Mouse (Mus musculus): ENCODE measurements around the gene Ankrd39. TPM values are rescaled to one million over a fixed set of nuclear protein-coding genes. Genes with fewer than 3 reads are reported as not detected.

Ankrd39 gene
- polyA plus RNA-seq, 1 experiment from 2014 or later: 16.0 TPM

GRCm38 (mm10) chr1:36525774-36526173 lies 21.5 kb downstream of the Ankrd39 start:
- 92% methylated on average over 12 of the region's 12 CpGs for WGBS
- ATAC-seq (ENCODE audit: insufficient number of reproducible peaks, low FRiP score, low TSS enrichment, low read depth) (no peak), DNase-seq (ENCODE audit: low spot score) (no peak)
- Histone ChIP-seq H3K9me3 (ENCODE audit: control insufficient read depth, low read length) (no peaks in the 10 kb centered on the region), H3K27ac (replicated peaks; ENCODE audit: low read depth, low read length) (no peak overlapping the region), H3K4me2 (ENCODE audit: low read depth, severe bottlenecking) (no peak overlapping the region), H3K9ac (ENCODE audit: low read length) (no peak overlapping the region), H3K27me3 (ENCODE audit: control insufficient read depth, insufficient read depth, low read length) (no peaks in the 10 kb centered on the region), H3K4me1 (ENCODE audit: control insufficient read depth, insufficient read depth, low read length) (0 out of 2 replicates have a peak, but pooled peaks cover 2% of the 10 kb centered on the region), H3K4me3 (ENCODE audit: low read depth, low read length) (no peak overlapping the region), H3K36me3 (ENCODE audit: control insufficient read depth, insufficient read depth, low read length) (peaks cover 20% of the 10 kb centered on the region)

- H3K9me3 ChIP-seq (ENCODE audit: control insufficient read depth, low read length): no peaks in the 10 kb centered on the region
- H3K27ac ChIP-seq (replicated peaks; ENCODE audit: low read depth, low read length): no peak overlapping the region
- peaks cover 28% of the 10 kb centered on the region for H3K36me3 ChIP-seq (ENCODE audit: control insufficient read depth, insufficient read depth, low read length)
- H3K4me3 ChIP-seq (ENCODE audit: low read depth, low read length): no peak overlapping the region
- no peak overlapping the region for H3K4me2 ChIP-seq (ENCODE audit: low read depth, severe bottlenecking)
- ATAC-seq (ENCODE audit: insufficient number of reproducible peaks, low FRiP score, low TSS enrichment, low read depth): no peak
- H3K27me3 ChIP-seq (ENCODE audit: control insufficient read depth, insufficient read depth, low read length): no peaks in the 10 kb centered on the region
- H3K4me1 ChIP-seq (ENCODE audit: control insufficient read depth, insufficient read depth, low read length): 0 out of 2 replicates have a peak, but pooled peaks cover 2% of the 10 kb centered on the region
- DNase-seq (ENCODE audit: low spot score): no peak
- no peak overlapping the region for H3K9ac ChIP-seq (ENCODE audit: low read length)
- WGBS: 94% methylated on average over 5 of the region's 5 CpGs
Observed at GRCm38 (mm10) chr1:36524058-36524457, 23.2 kb downstream of the Ankrd39 start.

GRCm38 (mm10) chr1:36523332-36524013 lies 23.8 kb downstream of the Ankrd39 start:
- no peaks in the 10 kb centered on the region for H3K27me3 ChIP-seq (ENCODE audit: control insufficient read depth, insufficient read depth, low read length)
- no peak overlapping the region; the same call in 1 of the 2 replicates for H3K27ac ChIP-seq (replicated peaks; ENCODE audit: low read depth, low read length)
- ATAC-seq (ENCODE audit: insufficient number of reproducible peaks, low FRiP score, low TSS enrichment, low read depth): peak; percentile 56; the same call in 1 of the 2 replicates
- no peak overlapping the region for H3K4me2 ChIP-seq (ENCODE audit: low read depth, severe bottlenecking)
- peaks cover 30% of the 10 kb centered on the region for H3K36me3 ChIP-seq (ENCODE audit: control insufficient read depth, insufficient read depth, low read length)
- H3K9ac ChIP-seq (ENCODE audit: low read length): no peak overlapping the region
- WGBS: 67% methylated on average over 9 of the region's 9 CpGs
- H3K9me3 ChIP-seq (ENCODE audit: control insufficient read depth, low read length): no peaks in the 10 kb centered on the region
- 0 out of 2 replicates have a peak, but pooled peaks cover 2% of the 10 kb centered on the region for H3K4me1 ChIP-seq (ENCODE audit: control insufficient read depth, insufficient read depth, low read length)
- no peak for DNase-seq (ENCODE audit: low spot score)
- H3K4me3 ChIP-seq (ENCODE audit: low read depth, low read length): no peak overlapping the region

- H3K9ac ChIP-seq (ENCODE audit: low read length): no peak overlapping the region
- 93% methylated on average over 7 of the region's 7 CpGs for WGBS
- H3K4me2 ChIP-seq (ENCODE audit: low read depth, severe bottlenecking): no peak overlapping the region
- ATAC-seq (ENCODE audit: insufficient number of reproducible peaks, low FRiP score, low TSS enrichment, low read depth): no peak
- 0 out of 2 replicates have a peak, but pooled peaks cover 2% of the 10 kb centered on the region for H3K4me1 ChIP-seq (ENCODE audit: control insufficient read depth, insufficient read depth, low read length)
- H3K27me3 ChIP-seq (ENCODE audit: control insufficient read depth, insufficient read depth, low read length): no peaks in the 10 kb centered on the region
- no peak overlapping the region for H3K4me3 ChIP-seq (ENCODE audit: low read depth, low read length)
- DNase-seq (ENCODE audit: low spot score): no peak
- peaks cover 30% of the 10 kb centered on the region for H3K36me3 ChIP-seq (ENCODE audit: control insufficient read depth, insufficient read depth, low read length)
- no peak overlapping the region for H3K27ac ChIP-seq (replicated peaks; ENCODE audit: low read depth, low read length)
- H3K9me3 ChIP-seq (ENCODE audit: control insufficient read depth, low read length): no peaks in the 10 kb centered on the region
Observed at GRCm38 (mm10) chr1:36522210-36522609, 25.0 kb downstream of the Ankrd39 start.

- 0 out of 2 replicates have a peak, but pooled peaks cover 2% of the 10 kb centered on the region for H3K4me1 ChIP-seq (ENCODE audit: control insufficient read depth, insufficient read depth, low read length)
- H3K27me3 ChIP-seq (ENCODE audit: control insufficient read depth, insufficient read depth, low read length): no peaks in the 10 kb centered on the region
- H3K4me3 ChIP-seq (ENCODE audit: low read depth, low read length): no peak overlapping the region
- H3K4me2 ChIP-seq (ENCODE audit: low read depth, severe bottlenecking): no peak overlapping the region
- WGBS: 86% methylated on average over 11 of the region's 11 CpGs
- peaks cover 21% of the 10 kb centered on the region for H3K36me3 ChIP-seq (ENCODE audit: control insufficient read depth, insufficient read depth, low read length)
- ATAC-seq (ENCODE audit: insufficient number of reproducible peaks, low FRiP score, low TSS enrichment, low read depth): no peak
- no peak for DNase-seq (ENCODE audit: low spot score)
- H3K9me3 ChIP-seq (ENCODE audit: control insufficient read depth, low read length): no peaks in the 10 kb centered on the region
- no peak overlapping the region for H3K27ac ChIP-seq (replicated peaks; ENCODE audit: low read depth, low read length)
- H3K9ac ChIP-seq (ENCODE audit: low read length): no peak overlapping the region
Observed at GRCm38 (mm10) chr1:36519626-36520025, 27.6 kb downstream of the Ankrd39 start.

- no peak overlapping the region for H3K4me2 ChIP-seq (ENCODE audit: low read depth, severe bottlenecking)
- no peaks in the 10 kb centered on the region for H3K27me3 ChIP-seq (ENCODE audit: control insufficient read depth, insufficient read depth, low read length)
- 85% methylated on average over 3 of the region's 3 CpGs for WGBS
- no peak overlapping the region for H3K27ac ChIP-seq (replicated peaks; ENCODE audit: low read depth, low read length)
- peaks cover 21% of the 10 kb centered on the region for H3K36me3 ChIP-seq (ENCODE audit: control insufficient read depth, insufficient read depth, low read length)
- no peaks in the 10 kb centered on the region for H3K9me3 ChIP-seq (ENCODE audit: control insufficient read depth, low read length)
- DNase-seq (ENCODE audit: low spot score) (no peak), ATAC-seq (ENCODE audit: insufficient number of reproducible peaks, low FRiP score, low TSS enrichment, low read depth) (no peak)
- H3K4me3 ChIP-seq (ENCODE audit: low read depth, low read length): no peak overlapping the region
- peaks cover 4% of the 10 kb centered on the region for H3K4me1 ChIP-seq (ENCODE audit: control insufficient read depth, insufficient read depth, low read length)
- no peak overlapping the region for H3K9ac ChIP-seq (ENCODE audit: low read length)
Observed at GRCm38 (mm10) chr1:36518259-36518658, 29.0 kb downstream of the Ankrd39 start.

- Histone ChIP-seq H3K36me3 (ENCODE audit: control insufficient read depth, insufficient read depth, low read length) (no peaks in the 10 kb centered on the region), H3K9ac (ENCODE audit: low read length) (no peak overlapping the region), H3K9me3 (ENCODE audit: control insufficient read depth, low read length) (no peaks in the 10 kb centered on the region), H3K4me1 (ENCODE audit: control insufficient read depth, insufficient read depth, low read length) (peaks cover 8% of the 10 kb centered on the region), H3K4me2 (ENCODE audit: low read depth, severe bottlenecking) (peak overlapping the region; percentile 96), H3K27me3 (ENCODE audit: control insufficient read depth, insufficient read depth, low read length) (no peaks in the 10 kb centered on the region), H3K4me3 (ENCODE audit: low read depth, low read length) (no peak overlapping the region; the same call in 1 of the 2 replicates), H3K27ac (replicated peaks; ENCODE audit: low read depth, low read length) (no peak overlapping the region)
- DNase-seq (ENCODE audit: low spot score): peak; percentile 47
- 50% methylated on average over 2 of the region's 2 CpGs for WGBS
- no peak for ATAC-seq (ENCODE audit: insufficient number of reproducible peaks, low FRiP score, low TSS enrichment, low read depth)
Observed at GRCm38 (mm10) chr1:36513718-36514117, 33.5 kb downstream of the Ankrd39 start.

- Histone ChIP-seq H3K36me3 (ENCODE audit: control insufficient read depth, insufficient read depth, low read length) (no peaks in the 10 kb centered on the region), H3K4me2 (ENCODE audit: low read depth, severe bottlenecking) (peak overlapping the region; percentile 96), H3K9me3 (ENCODE audit: control insufficient read depth, low read length) (no peaks in the 10 kb centered on the region), H3K4me1 (ENCODE audit: control insufficient read depth, insufficient read depth, low read length) (peaks cover 8% of the 10 kb centered on the region), H3K4me3 (ENCODE audit: low read depth, low read length) (peak overlapping the region; percentile 84), H3K27me3 (ENCODE audit: control insufficient read depth, insufficient read depth, low read length) (no peaks in the 10 kb centered on the region), H3K9ac (ENCODE audit: low read length) (peak overlapping the region; percentile 85; the same call in 1 of the 2 replicates), H3K27ac (replicated peaks; ENCODE audit: low read depth, low read length) (no peak overlapping the region)
- DNase-seq (ENCODE audit: low spot score) (no peak), ATAC-seq (ENCODE audit: insufficient number of reproducible peaks, low FRiP score, low TSS enrichment, low read depth) (no peak)
- WGBS: 3% methylated on average over 1 of the region's 1 CpGs
Observed at GRCm38 (mm10) chr1:36513310-36513709, 33.9 kb downstream of the Ankrd39 start.
